Mouse (Mus musculus) MEL (cell line): ENCODE results near the gene Rbpjl.

ENCODE experiments used
- CHD2 ChIP-seq: IDR thresholded peaks from 2 replicates; pipeline ENCODE4 v1.6.1; 2011; ENCODE audit warnings: low read length, improper control_type of control experiment
- CTCF ChIP-seq, 3 experiments: IDR thresholded peaks in 2 of 3; conservative IDR thresholded peaks in 1 of 3; 2 replicates each; pipeline ENCODE4 v1.5.1; 2011 to 2012; ENCODE audit warnings: low read length in 3 of 3, low read depth in 2 of 3, mild to moderate bottlenecking in 2 of 3, improper control_type of control experiment in 1 of 3, inconsistent platforms in 1 of 3, mixed read lengths in 1 of 3, moderate library complexity in 1 of 3; ENCODE audit not compliant: control insufficient read depth in 1 of 3, insufficient read depth in 1 of 3, poor library complexity in 1 of 3, severe bottlenecking in 1 of 3
- EP300 ChIP-seq, 2 experiments: IDR thresholded peaks; 2 replicates each; pipeline ENCODE4 v1.6.1; 2011; ENCODE audit warnings: improper control_type of control experiment in 2 of 2, low read length in 2 of 2, low read depth in 1 of 2, mild to moderate bottlenecking in 1 of 2
- MAFK ChIP-seq: IDR thresholded peaks from 2 replicates; pipeline ENCODE4 v1.6.1; 2011; ENCODE audit warnings: low read depth, mild to moderate bottlenecking, low read length, improper control_type of control experiment, borderline replicate concordance
- MAZ ChIP-seq: IDR thresholded peaks from 2 replicates; pipeline ENCODE4 v1.6.1; 2012; ENCODE audit warnings: low read depth, mild to moderate bottlenecking, inconsistent platforms, low read length, improper control_type of control experiment
- MXI1 ChIP-seq: IDR thresholded peaks from 2 replicates; pipeline ENCODE4 v1.6.1; 2011; ENCODE audit warnings: mild to moderate bottlenecking, low read depth, low read length, improper control_type of control experiment
- MYC ChIP-seq: IDR thresholded peaks from 2 replicates; pipeline ENCODE4 v1.6.1; 2011; ENCODE audit warnings: low read depth, mild to moderate bottlenecking, low read length, improper control_type of control experiment, moderate library complexity
- POLR2A ChIP-seq, 2 experiments: IDR thresholded peaks; 2 replicates each; pipeline ENCODE4 v1.6.1; 2011 to 2012; ENCODE audit warnings: low read length in 2 of 2, mild to moderate bottlenecking in 2 of 2, control low read depth in 1 of 2, improper control_type of control experiment in 1 of 2, low read depth in 1 of 2, moderate library complexity in 1 of 2; ENCODE audit not compliant: control insufficient read depth in 1 of 2, insufficient read depth in 1 of 2, poor library complexity in 1 of 2
- POLR2AphosphoS2 ChIP-seq: IDR thresholded peaks from 2 replicates; pipeline ENCODE4 v1.6.1; 2011; ENCODE audit warnings: low read length, improper control_type of control experiment
- RCOR1 ChIP-seq: IDR thresholded peaks from 2 replicates; pipeline ENCODE4 v1.6.1; 2012; ENCODE audit warnings: low read depth, mild to moderate bottlenecking, inconsistent platforms, low read length, improper control_type of control experiment
- SIN3A ChIP-seq: IDR thresholded peaks from 2 replicates; pipeline ENCODE4 v1.6.1; 2012; ENCODE audit warnings: low read length, improper control_type of control experiment, inconsistent platforms
- TCF12 ChIP-seq: IDR thresholded peaks from 2 replicates; pipeline ENCODE4 v1.6.1; 2014; ENCODE audit warnings: low read depth, mild to moderate bottlenecking, inconsistent platforms, low read length, improper control_type of control experiment, moderate library complexity
- USF2 ChIP-seq, 2 experiments: IDR thresholded peaks; 2 replicates each; pipeline ENCODE4 v1.6.1; 2011 to 2012; ENCODE audit warnings: improper control_type of control experiment in 2 of 2, low read length in 2 of 2, borderline replicate concordance in 1 of 2, inconsistent platforms in 1 of 2, low read depth in 1 of 2, mild to moderate bottlenecking in 1 of 2; ENCODE audit not compliant: insufficient read depth in 1 of 2
- ZC3H11A ChIP-seq: IDR thresholded peaks from 2 replicates; pipeline ENCODE4 v1.6.1; 2012; ENCODE audit warnings: low read depth, mild to moderate bottlenecking, inconsistent platforms, low read length, improper control_type of control experiment

- TF ChIP-seq POLR2AphosphoS2: no peak
- TF ChIP-seq EP300 (IDR thresholded peaks at IDR 0.05; ENCODE audit: low read depth in 1 of 2, low read length in 2 of 2): no peak
- TF ChIP-seq MAZ: no peak
- TF ChIP-seq POLR2A (IDR thresholded peaks at IDR 0.05; ENCODE audit: control insufficient read depth in 1 of 2, insufficient read depth in 1 of 2, low read depth in 1 of 2, low read length in 2 of 2, poor library complexity in 1 of 2): no peak
- TF ChIP-seq CHD2: no peak
- TF ChIP-seq RCOR1: no peak
- TF ChIP-seq USF2 (IDR thresholded peaks at IDR 0.05; ENCODE audit: borderline replicate concordance in 1 of 2, insufficient read depth in 1 of 2, low read depth in 1 of 2, low read length in 2 of 2): no peak
- peak; percentile 31 to 81 (median 59) for TF ChIP-seq CTCF (IDR thresholded peaks at IDR 0.05 in 2 of 3, conservative IDR thresholded peaks at IDR 0.05 in 1 of 3; ENCODE audit: control insufficient read depth in 1 of 3, insufficient read depth in 1 of 3, low read depth in 2 of 3, low read length in 3 of 3, poor library complexity in 1 of 3, severe bottlenecking in 1 of 3)
- TF ChIP-seq MXI1: no peak
- TF ChIP-seq MAFK: no peak
- no peak for TF ChIP-seq ZC3H11A
- TF ChIP-seq TCF12: no peak
- no peak for TF ChIP-seq SIN3A
- TF ChIP-seq MYC: no peak
These were observed 21.2 kb upstream of the Rbpjl start for GRCm38 (mm10) chr2:164381726-164382125.
